Mouse (Mus musculus) ES-Bruce4 (cell line): ENCODE data around the gene Cfap61. TPM values are rescaled to one million over a fixed set of nuclear protein-coding genes. Genes with fewer than 3 reads are reported as not detected.

Experiments
- H3K27ac ChIP-seq: 2 replicates; pipeline ENCODE4 v1.5.1; 2012; ENCODE audit warnings: low read length, inconsistent platforms; ENCODE audit not compliant: insufficient read depth
- H3K27me3 ChIP-seq: 2 replicates; pipeline ENCODE4 v1.6.1; 2012; ENCODE audit warnings: mild to moderate bottlenecking, low read length, inconsistent platforms; ENCODE audit not compliant: control insufficient read depth, poor library complexity, insufficient read depth, severe bottlenecking
- H3K36me3 ChIP-seq: 2 replicates; pipeline ENCODE4 v1.6.1; 2012; ENCODE audit warnings: inconsistent platforms, mild to moderate bottlenecking, low read length, moderate library complexity; ENCODE audit not compliant: control insufficient read depth, poor library complexity, insufficient read depth, severe bottlenecking
- H3K4me1 ChIP-seq: one replicate; pipeline ENCODE4 v1.8.1; 2011; ENCODE audit warnings: low read length; ENCODE audit not compliant: control insufficient read depth, insufficient read depth
- H3K4me3 ChIP-seq: 2 replicates; pipeline ENCODE4 v1.5.1; 2011; ENCODE audit warnings: low read depth, mild to moderate bottlenecking, low read length
- H3K9ac ChIP-seq: 2 replicates; pipeline ENCODE4 v1.6.1; 2012; ENCODE audit warnings: low read depth, mild to moderate bottlenecking, inconsistent platforms; ENCODE audit not compliant: poor library complexity, severe bottlenecking
- H3K9me3 ChIP-seq: replicated peaks from 2 replicates; pipeline ENCODE4 v1.6.1; 2012; ENCODE audit warnings: mild to moderate bottlenecking, low read length, inconsistent platforms; ENCODE audit not compliant: control insufficient read depth, poor library complexity, insufficient read depth, severe bottlenecking
- CTCF ChIP-seq: IDR thresholded peaks from one replicate; pipeline ENCODE4 v1.8.1; 2011; ENCODE audit warnings: low read depth, low read length
- EP300 ChIP-seq: IDR thresholded peaks from 2 replicates; pipeline ENCODE4 v1.6.1; 2011; ENCODE audit warnings: low read depth, low read length; ENCODE audit not compliant: insufficient read depth
- POLR2A ChIP-seq: IDR thresholded peaks from one replicate; pipeline ENCODE4 v1.8.1; 2011; ENCODE audit warnings: low read length; ENCODE audit not compliant: insufficient read depth
- polyA plus RNA-seq: library from polyadenylated mRNA; stranded (reverse); fragments of >200 nt; gene quantifications from 2 replicates; pipeline ENCODE4 v1.2.4, GENCODE M21; 2011; ENCODE audit warnings: low read depth; ENCODE audit not compliant: missing spikeins, insufficient read depth, insufficient read length

Gene Cfap61
- polyA plus RNA-seq, 1 experiment, result 2.4 TPM

DNA sequence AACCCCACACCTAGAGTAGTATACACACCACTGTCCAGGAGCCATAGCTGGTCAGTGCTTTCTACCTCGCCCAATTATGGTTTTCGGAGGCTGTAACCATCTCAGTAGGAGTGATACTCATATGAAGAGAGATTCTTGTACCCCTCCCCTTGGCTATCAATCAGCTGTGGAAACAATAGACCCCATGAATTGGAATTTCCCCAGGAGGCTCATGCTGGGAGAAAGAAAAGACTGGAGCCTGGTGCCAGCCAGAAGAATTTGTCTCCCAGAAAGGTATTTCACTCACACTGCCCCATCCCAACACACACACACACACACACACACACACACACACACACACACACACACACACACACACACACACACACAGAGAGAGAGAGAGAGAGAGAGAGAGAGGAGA, 55.9 kb downstream of the Cfap61 start:
- no peak overlapping the region for H3K27ac ChIP-seq
- TF ChIP-seq CTCF (no peak), EP300 (no peak), POLR2A (no peak)
- H3K4me3 ChIP-seq, result no peak overlapping the region
- H3K9ac ChIP-seq, result no peak overlapping the region
- no peaks in the 10 kb centered on the region for H3K27me3 ChIP-seq
- H3K36me3 ChIP-seq, result no peaks in the 10 kb centered on the region
- H3K4me1 ChIP-seq, result no peaks in the 10 kb centered on the region
- H3K9me3 ChIP-seq, result no peaks in the 10 kb centered on the region

DNA sequence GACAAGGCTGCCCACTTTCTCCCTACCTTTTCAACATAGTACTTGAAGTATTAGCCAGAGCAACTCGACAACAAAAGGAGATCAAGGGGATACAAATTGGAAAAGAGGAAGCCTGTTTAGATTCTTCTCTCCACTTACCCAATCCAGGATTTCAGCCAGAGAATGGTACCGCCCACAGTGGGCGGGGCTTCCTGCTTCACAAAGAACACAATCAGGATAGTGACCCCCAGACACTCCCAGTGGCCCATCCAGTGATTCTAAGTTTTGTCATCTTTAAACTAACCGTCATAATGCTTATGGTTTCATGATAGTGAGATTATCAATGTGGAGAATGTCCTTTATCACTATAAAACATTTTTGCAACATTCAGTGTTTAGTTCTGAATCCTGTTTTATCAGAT, 61.9 kb downstream of the Cfap61 start:
- no peak for TF ChIP-seq EP300
- TF ChIP-seq POLR2A, result no peak
- TF ChIP-seq CTCF, result no peak
- H3K9me3 ChIP-seq, result no peaks in the 10 kb centered on the region
- no peaks in the 10 kb centered on the region for H3K4me1 ChIP-seq
- no peak overlapping the region for H3K4me3 ChIP-seq
- no peak overlapping the region for H3K27ac ChIP-seq
- H3K27me3 ChIP-seq, result no peaks in the 10 kb centered on the region
- no peak overlapping the region for H3K9ac ChIP-seq
- H3K36me3 ChIP-seq, result no peaks in the 10 kb centered on the region

DNA sequence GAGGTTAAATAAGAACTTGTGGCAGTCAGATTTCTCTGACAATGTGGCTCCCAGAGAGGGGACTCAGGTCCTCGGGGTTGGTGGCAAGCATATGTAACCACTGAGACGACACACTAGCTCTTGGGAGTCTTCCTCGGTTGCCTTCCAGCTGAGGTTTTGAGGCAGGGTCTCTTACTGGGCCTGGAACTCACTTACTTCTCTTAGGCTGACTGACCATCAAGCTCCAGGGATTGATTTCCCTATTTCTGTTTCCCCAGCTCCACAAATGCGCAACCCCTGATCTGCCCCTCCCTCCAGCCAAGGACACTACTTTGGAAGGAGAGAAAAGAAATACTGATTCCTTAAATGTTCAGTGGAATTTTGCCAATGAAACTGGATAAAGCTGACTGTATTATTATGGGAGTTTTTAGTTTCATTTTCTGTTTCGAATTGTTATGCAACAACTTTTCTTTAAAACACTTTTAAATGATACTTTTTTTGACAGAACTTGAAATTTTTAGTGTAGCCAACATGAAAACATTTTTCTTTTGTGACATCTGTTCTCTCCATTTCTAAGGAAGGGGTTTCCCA, 63.5 kb downstream of the Cfap61 start:
- no peak overlapping the region for H3K27ac ChIP-seq
- no peaks in the 10 kb centered on the region for H3K4me1 ChIP-seq
- H3K9ac ChIP-seq, result no peak overlapping the region
- no peaks in the 10 kb centered on the region for H3K36me3 ChIP-seq
- no peak overlapping the region for H3K4me3 ChIP-seq
- no peaks in the 10 kb centered on the region for H3K27me3 ChIP-seq
- TF ChIP-seq POLR2A (no peak), EP300 (no peak), CTCF (no peak)
- H3K9me3 ChIP-seq, result no peaks in the 10 kb centered on the region

DNA sequence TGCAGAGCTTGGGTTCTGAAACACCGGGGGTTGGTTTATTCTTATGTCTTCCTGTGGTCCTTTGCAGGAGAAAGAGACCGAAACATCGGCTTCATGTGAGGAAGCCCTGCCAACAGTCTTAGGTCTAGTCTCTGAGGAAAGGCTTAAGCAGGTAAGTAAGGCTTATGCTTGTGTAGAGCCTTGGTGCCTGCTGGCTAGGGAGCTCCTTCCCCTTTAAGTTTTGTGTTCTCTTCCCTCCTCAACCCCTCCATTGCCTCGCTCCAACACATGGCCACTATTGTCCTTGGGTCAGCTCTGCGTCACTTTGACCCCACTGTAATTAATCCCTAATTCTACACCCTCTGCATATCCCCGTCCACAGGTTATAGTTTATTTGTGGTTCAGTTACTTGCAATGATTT, 74.2 kb downstream of the Cfap61 start:
- H3K4me3 ChIP-seq, result no peak overlapping the region
- TF ChIP-seq CTCF, result no peak
- TF ChIP-seq POLR2A, result no peak
- no peak for TF ChIP-seq EP300
- no peak overlapping the region for H3K27ac ChIP-seq
- H3K36me3 ChIP-seq, result no peaks in the 10 kb centered on the region
- no peaks in the 10 kb centered on the region for H3K9me3 ChIP-seq
- H3K4me1 ChIP-seq, result no peaks in the 10 kb centered on the region
- H3K9ac ChIP-seq, result no peak overlapping the region
- no peaks in the 10 kb centered on the region for H3K27me3 ChIP-seq

DNA sequence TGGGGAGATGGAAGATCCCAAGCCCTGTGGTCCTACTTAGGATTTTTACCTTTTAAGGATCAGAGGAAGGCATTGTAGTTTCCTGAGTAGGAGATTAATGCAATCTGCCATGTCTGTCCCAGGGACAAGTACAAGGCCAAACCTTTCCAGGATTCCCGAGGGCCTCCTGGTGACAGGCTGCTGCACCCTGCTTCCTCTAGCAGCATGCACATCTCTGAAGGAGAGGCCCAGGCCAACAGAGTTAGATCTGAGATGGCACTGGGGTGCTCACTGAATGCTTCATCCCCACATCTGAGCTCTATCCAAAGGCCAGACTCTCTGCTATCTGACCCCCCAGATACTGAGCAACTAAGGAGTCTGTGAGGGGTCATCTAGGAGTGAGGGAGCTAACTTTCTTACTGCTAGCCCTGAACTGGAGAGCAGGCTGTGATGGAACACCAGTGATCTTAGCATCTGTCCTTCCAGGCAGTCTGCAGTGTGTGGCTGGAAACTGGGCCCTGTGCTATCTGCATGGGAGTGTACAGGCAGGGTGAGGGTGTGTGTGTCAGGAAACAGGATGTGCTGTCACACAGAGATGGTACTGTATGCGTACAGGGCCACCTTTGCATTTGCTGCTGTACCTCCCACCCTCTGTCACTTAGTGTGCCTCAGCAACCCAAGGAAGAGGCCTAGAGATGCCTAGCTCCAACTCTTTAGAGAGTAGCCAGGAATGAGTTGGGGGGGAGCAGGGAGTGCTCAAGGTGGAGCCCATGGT, 75.2 kb downstream of the Cfap61 start:
- Histone ChIP-seq H3K9ac (no peak overlapping the region), H3K4me3 (no peak overlapping the region), H3K27me3 (no peaks in the 10 kb centered on the region), H3K4me1 (no peaks in the 10 kb centered on the region), H3K9me3 (no peaks in the 10 kb centered on the region), H3K27ac (no peak overlapping the region), H3K36me3 (no peaks in the 10 kb centered on the region)
- TF ChIP-seq EP300, result no peak
- no peak for TF ChIP-seq CTCF
- TF ChIP-seq POLR2A, result no peak

DNA sequence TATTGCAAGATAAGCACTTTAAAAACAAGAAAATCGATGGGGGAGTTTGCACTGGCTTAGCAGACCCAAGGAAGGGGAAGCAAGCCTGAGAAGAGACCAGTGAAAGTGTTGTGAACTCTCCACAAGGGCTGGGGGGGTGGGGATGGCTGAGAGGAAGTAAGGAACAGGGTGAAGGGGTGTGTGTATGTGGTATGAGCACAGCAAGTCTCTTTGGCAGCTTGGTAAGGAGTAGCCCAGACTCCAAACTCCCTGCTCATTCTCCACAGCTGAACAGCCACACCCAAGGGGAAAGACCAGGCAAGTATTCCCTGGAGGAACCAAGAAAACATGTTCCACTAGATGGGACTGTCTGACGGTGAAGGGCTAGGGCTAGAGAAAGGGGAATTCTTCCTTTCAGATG, 76.2 kb downstream of the Cfap61 start:
- Histone ChIP-seq H3K9ac (no peak overlapping the region), H3K27me3 (no peaks in the 10 kb centered on the region), H3K4me1 (no peaks in the 10 kb centered on the region), H3K27ac (no peak overlapping the region), H3K9me3 (no peaks in the 10 kb centered on the region), H3K36me3 (no peaks in the 10 kb centered on the region), H3K4me3 (no peak overlapping the region)
- no peak for TF ChIP-seq CTCF
